Mouse (Mus musculus): Measurements from ENCODE around the gene Cwc22.

DNA sequence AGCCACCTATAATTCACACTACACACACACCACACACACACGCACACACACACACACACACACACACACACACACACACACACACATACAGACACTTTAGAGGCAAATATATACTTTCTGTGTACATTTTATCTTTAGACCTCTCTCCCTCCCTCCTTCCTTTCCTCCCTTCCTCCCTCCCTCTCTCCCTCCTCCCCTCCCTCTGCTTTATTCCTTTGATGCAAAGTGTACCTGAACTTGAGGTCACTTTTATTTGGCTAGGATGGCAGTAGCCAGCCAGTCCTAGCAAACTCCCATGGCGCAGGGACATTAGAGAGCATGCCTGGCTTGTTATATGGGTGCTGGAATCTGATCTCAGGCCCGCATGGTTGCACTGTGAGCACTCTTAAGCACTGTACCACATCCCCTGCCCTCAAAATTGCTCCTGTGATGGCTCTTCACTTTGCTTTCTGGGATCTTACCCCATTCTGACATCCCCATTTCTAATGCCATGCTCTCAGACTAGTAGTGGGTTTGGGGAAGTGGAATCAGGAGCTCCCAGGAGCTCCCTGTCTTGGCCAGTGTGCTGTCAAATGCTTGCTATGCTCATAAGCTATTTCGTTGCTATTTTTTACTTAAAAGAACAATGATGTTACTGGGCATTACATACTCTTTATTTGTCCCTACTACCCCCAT is 47.7 kb upstream of the Cwc22 start:
- TF ChIP-seq CTCF (IDR thresholded peaks at IDR 0.05; ENCODE audit: low read depth) (no peak), EP300 (IDR thresholded peaks at IDR 0.05; ENCODE audit: low read depth) (no peak)

Measured in heart, postnatal 0 days (tissue).